Mouse (Mus musculus): ENCODE measurements around the gene Dock4.

The Dock4 gene

DNA sequence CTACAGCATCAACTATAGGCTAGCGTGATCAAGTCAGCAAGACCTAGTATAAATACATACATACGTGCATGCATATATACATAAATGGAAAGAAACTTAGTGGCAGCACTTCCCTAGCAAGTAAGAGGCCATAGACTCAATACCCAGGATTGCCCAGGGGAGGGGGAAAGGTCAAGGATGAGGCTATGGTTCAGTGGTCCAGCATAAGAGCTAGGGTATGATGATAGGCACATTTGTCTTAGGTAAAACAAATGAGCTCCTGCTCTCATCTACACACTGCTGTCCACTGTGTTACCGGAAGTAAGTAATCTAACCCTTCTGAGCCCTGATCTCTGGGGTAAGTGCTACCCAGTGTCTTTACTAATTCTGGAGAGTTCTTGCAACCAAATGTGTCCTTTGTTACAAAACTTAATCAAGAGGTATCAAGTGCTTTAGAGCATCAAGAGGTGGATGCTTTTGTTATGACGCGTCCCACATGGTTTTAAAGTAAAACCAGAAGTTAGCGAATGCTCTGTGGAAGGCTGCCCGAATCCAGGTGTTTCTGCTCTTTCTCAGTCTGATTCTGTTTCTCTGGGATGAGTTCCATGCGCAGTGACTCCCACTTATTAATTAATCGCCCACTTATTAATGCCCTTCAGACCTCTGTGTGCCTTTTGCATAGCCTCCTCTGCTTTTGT, 3.5 kb downstream of the Dock4 start:
- CTCF ChIA-PET = interaction anchor here in 1 of 4 experiments (0.6 kb wide), 1 partner anchor 23 kb away, joined by 5 read pairs; no protein-coding TSS in a partner anchor
- POLR2A ChIA-PET = interaction anchor here in 1 of 4 experiments (0.8 to 6.8 kb wide), 3 partner anchors 10 to 224 kb away, joined by 3 to 49 read pairs (median 3); no protein-coding TSS in a partner anchor

DNA sequence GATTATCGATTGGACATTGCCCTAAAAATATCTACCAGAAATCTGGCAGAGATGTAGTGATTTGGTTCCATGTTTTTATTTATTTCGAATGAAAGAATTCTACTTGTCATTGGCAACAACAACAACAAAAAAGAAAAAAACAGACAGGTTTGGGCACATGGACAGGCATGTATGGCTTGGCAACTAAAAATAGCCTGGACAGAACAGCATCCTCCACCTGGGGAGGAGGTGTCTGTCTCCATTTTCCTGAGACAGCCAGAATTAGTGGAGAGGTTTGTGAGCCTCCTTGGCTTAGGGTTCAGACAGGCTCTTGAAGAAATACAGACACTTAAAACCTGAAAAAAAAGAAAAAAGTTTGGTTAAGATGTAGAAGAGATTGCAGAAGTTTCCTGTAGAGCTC, 10.8 kb downstream of the Dock4 start:
- ChIA-PET CTCF (no interaction called here), POLR2A (interaction anchor here in 2 of 4 experiments (0.6 to 6.8 kb wide), 4 partner anchors 10 to 341 kb away, joined by 3 to 49 read pairs (median 6); partner anchors contain the start of genes Dock4 (in 2 of the 2) and Zfp277 (in 1 of the 2))

DNA sequence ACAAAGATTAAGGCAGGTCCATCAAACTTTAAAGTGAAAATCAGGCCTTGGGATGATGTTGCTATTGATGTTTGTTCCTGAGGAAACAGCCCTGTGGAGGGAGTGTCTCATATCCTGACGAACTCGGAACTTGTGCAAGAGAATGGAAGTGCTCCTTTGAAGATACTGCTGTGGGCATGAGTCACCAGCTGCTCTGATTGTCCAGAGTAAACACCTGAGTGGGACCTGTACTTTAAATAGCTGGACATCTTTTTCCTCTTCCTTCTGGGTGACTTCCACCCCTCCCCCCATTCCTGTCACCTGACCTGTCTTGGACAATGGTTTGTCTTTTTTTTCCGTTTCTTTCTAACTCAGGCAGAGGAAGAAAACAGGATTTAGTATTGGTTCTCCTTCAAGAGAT, 13.2 kb downstream of the Dock4 start:
- POLR2A ChIA-PET = interaction anchor here in 2 of 4 experiments (1.0 to 6.8 kb wide), 8 partner anchors 12 to 237 kb away, joined by 3 to 49 read pairs (median 4); partner anchors contain the start of genes Dock4 (in 1 of the 2) and Zfp277 (in 1 of the 2)
- CTCF ChIA-PET = no interaction called here

DNA sequence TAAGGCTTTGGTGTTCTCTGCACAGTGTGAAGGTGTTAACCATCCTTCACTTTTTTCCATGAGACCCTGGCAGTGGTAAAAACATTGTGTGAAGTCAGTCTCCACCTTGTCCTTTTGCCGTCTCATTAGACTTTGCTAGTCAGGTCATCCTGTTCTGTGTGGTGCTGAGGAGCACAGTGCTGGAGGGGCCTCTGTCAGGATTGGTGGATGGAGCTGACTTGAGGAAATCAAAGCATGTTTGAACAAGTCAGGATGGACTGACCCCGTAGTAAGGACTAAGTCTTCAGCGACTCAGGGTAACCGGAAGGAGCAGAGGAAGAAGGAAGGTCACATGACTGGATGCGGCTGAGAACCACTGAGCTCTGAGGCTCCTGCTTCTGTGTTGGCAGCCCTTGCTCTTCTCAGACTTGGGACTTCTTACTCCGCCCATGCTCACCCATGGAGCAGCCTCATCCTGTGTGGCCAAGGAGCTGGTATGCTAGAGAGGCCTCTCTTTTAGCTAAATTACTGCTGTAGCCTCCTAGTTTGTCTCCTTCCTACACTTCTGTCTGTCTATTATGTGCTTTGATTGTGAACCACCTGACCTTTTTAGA, 14.0 kb downstream of the Dock4 start:
- POLR2A ChIA-PET = interaction anchor here in 3 of 4 experiments (0.5 to 6.8 kb wide), 17 partner anchors 11 to 238 kb away, joined by 3 to 49 read pairs (median 3); partner anchors contain the start of genes Dock4 (in 1 of the 3) and Zfp277 (in 1 of the 3)
- CTCF ChIA-PET = no interaction called here

GRCm38 (mm10) chr12:40462693-40463235, 17.0 kb downstream of the Dock4 start:
- CTCF ChIA-PET = no interaction called here
- POLR2A ChIA-PET = interaction anchor here in 1 of 4 experiments (1.1 kb wide), 1 partner anchor 10 kb away, joined by 3 read pairs; no protein-coding TSS in a partner anchor

- CTCF ChIA-PET = no interaction called here
- POLR2A ChIA-PET = no interaction called here
Measured at GRCm38 (mm10) chr12:40463828-40464227, 18.1 kb downstream of the Dock4 start.

GRCm38 (mm10) chr12:40464282-40464681, 18.5 kb downstream of the Dock4 start:
- POLR2A ChIA-PET = no interaction called here
- CTCF ChIA-PET = no interaction called here

DNA sequence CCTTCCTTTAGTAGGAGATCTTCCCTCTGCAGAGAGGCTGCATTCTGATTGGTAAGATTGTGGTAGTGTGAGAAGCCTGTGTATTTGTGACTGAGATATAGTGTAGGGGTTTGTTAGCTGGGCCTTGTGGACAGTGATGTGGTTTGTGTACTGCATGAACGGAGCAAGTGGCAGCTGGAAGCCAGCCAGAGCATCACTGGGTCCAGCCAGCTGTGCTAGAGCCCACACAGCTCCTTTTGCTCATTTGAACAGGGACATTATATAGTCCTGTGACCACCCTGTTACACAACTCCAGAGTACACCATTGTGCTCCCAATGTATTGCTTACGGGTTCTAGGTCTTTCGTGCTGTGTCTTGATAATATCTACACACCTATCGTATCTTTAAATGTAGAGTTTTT, 22.5 kb downstream of the Dock4 start:
- POLR2A ChIA-PET = interaction anchor here in 2 of 4 experiments (0.6 to 1.2 kb wide), 2 partner anchors 21 to 316 kb away, joined by 3 to 4 read pairs; no protein-coding TSS in a partner anchor

GRCm38 (mm10) chr12:40469009-40469408, 23.3 kb downstream of the Dock4 start:
- ChIA-PET CTCF (no interaction called here), POLR2A (interaction anchor here in 1 of 4 experiments (1.2 kb wide), 1 partner anchor 21 kb away, joined by 4 read pairs; no protein-coding TSS in a partner anchor)

More for the DNA sequence above, 22.5 kb downstream of the Dock4 start:
- CTCF ChIA-PET = no interaction called here

DNA sequence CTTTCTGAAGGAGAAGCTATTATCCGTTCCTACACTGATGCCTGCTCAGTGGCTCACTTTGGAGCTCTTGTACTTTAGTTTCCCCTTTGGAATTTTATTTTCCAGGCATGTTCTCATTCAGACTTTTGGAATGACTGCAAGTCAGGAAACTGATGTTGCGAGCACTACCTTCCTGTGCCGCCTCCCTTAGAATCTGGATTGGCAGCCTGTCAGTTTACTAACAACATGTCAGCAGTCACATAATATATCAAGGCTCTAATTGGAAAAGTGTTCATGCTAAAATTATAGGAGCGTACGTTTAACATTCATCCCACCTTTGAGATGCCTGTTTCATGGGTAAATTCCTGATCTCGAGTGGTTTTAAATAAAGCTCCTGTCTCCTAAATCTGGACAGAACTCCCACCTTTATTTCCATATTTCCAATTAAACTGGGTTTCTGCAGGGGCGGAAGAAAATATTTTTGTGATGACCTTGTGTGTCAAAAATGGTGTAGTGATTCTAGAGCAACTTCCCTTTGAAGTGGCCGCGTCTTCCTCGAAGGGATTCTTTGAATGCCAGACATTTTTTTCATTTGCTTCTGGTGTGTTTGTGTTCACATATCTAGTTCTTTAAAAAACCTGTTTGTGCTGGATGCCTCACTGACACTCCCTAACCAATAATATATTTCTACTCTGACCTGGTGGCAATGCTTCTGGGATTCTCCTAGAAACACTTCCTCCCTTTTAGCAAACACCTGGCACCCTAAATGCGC, 26.1 kb downstream of the Dock4 start:
- CTCF ChIA-PET = interaction anchor here in 1 of 4 experiments (0.6 kb wide), 1 partner anchor 22 kb away, joined by 5 read pairs; no protein-coding TSS in a partner anchor
- POLR2A ChIA-PET = interaction anchor here in 3 of 4 experiments (0.7 to 4.2 kb wide), 13 partner anchors 9 to 249 kb away, joined by 3 to 28 read pairs (median 5); partner anchors contain the start of genes Dock4 (in 1 of the 3) and Zfp277 (in 1 of the 3)

DNA sequence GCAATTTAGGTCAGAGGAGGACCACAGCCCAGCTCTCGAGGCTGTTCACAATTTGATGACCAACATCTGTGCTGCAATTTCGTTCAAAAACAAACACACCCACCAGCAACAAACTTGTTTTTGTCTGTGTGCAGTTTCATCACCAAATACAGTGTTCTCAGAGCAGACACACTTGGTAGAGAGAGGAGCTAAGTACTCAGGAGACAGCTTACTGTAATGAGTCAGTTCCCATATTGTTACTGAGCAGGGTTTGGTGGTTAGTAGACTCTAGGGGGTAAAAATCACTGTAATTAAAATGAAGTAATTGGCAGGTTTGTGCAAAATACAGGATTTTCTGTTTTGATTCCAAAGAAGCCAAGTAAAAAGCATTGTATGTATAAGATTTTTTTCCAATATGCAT, 28.0 kb downstream of the Dock4 start:
- CTCF ChIA-PET = interaction anchor here in 1 of 4 experiments (0.5 kb wide), 1 partner anchor 26 kb away, joined by 3 read pairs; no protein-coding TSS in a partner anchor
- POLR2A ChIA-PET = interaction anchor here in 2 of 4 experiments (0.5 to 4.2 kb wide), 9 partner anchors 10 to 251 kb away, joined by 3 to 28 read pairs (median 6); partner anchors contain the start of genes Dock4 (in 1 of the 2) and Zfp277 (in 1 of the 2)

- ChIA-PET POLR2A (interaction anchor here in 2 of 4 experiments (0.8 to 1.1 kb wide), 2 partner anchors 255 kb away, joined by 3 read pairs; no protein-coding TSS in a partner anchor), CTCF (interaction anchor here in 1 of 4 experiments (0.6 kb wide), 1 partner anchor 54 kb away, joined by 4 read pairs; no protein-coding TSS in a partner anchor)
Measured at GRCm38 (mm10) chr12:40477621-40478452, 32.1 kb downstream of the Dock4 start.

DNA sequence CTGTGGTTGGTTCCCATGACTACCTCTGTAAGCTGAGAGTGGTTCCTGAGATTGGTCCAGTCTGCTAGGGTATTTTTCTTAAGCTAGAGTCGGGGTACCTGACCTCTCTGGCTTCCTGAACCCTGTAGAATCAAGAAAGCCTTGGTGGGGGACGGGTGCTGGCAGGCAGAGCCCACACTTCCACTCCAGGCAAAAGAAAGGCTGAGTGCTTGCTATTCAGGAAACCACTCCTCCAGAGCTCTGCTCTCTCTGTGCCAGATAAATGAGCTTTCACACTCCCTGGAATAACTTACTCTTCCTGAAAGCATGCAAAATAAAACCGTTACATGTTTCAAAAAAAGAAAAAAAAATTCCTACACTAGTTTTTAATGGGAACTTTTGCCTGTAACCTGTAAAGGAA, 38.5 kb downstream of the Dock4 start:
- ChIA-PET POLR2A (interaction anchor here in 2 of 4 experiments (0.7 to 1.9 kb wide), 7 partner anchors 11 to 284 kb away, joined by 3 to 8 read pairs (median 4); partner anchors contain the start of genes Dock4 (in 1 of the 2) and Zfp277 (in 1 of the 2)), CTCF (no interaction called here)

- CTCF ChIA-PET = no interaction called here
- POLR2A ChIA-PET = interaction anchor here in 1 of 4 experiments (0.7 to 1.9 kb wide), 3 partner anchors 10 to 285 kb away, joined by 3 to 4 read pairs (median 3); no protein-coding TSS in a partner anchor
Measured at GRCm38 (mm10) chr12:40485210-40485609, 39.5 kb downstream of the Dock4 start.

- POLR2A ChIA-PET = no interaction called here
- CTCF ChIA-PET = no interaction called here
Measured at GRCm38 (mm10) chr12:40486047-40486837, 40.5 kb downstream of the Dock4 start.

DNA sequence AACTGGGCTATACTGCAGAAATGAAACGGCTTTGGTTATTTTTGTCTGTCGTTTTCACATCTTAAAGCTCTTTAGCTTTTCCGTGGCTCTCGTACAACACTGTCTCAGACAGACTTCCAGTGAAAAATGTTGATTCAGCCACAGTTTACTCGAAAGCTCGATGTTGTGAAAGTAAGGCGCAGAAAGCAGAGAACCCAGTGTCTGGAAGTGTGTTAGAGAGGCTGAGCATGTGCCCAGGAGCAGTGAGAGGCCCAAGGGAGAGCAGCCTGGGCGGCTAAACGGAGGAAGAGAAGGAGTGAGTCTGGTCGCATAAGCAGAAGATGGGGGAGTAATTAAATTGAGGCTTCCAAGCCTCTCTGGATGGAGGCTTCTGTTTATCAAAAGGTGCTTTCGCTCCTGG, 50.6 kb downstream of the Dock4 start:
- ChIA-PET POLR2A (interaction anchor here in 2 of 4 experiments (0.6 to 1.2 kb wide), 4 partner anchors 11 to 938 kb away, joined by 3 to 6 read pairs (median 4); no protein-coding TSS in a partner anchor), CTCF (no interaction called here)

- ChIA-PET CTCF (interaction anchor here in 1 of 4 experiments (1.0 kb wide), 1 partner anchor 14 kb away, joined by 3 read pairs; no protein-coding TSS in a partner anchor), POLR2A (interaction anchor here in 2 of 4 experiments (0.5 to 1.4 kb wide), 2 partner anchors 9 to 200 kb away, joined by 4 to 5 read pairs; no protein-coding TSS in a partner anchor)
Measured at GRCm38 (mm10) chr12:40497806-40498205, 52.1 kb downstream of the Dock4 start.

Measured in embryonic stem cell, embryonic (primary cell).